Mouse (Mus musculus): ENCODE measurements around the gene Mdh2. TPM values are rescaled to one million over a fixed set of nuclear protein-coding genes. Genes with fewer than 3 reads are reported as not detected.

Gene Mdh2
- polyA plus RNA-seq, 1 experiment from 2014 or later, result 950 TPM

- Histone ChIP-seq H3K9me3 (replicated peaks) (0 out of 2 replicates have a peak, but pooled peaks cover 4% of the 10 kb centered on the region), H3K4me1 (replicated peaks) (no peaks in the 10 kb centered on the region; the same call in 1 of the 2 replicates), H3K36me3 (no peaks in the 10 kb centered on the region), H3K27ac (ENCODE audit: poor library complexity, severe bottlenecking) (no peak within 1 kb of the TSS), H3K4me2 (peak within 1 kb of the TSS; percentile 11), H3K27me3 (replicated peaks) (peaks cover 10% of the 10 kb centered on the region; the same call in 1 of the 2 replicates), H3K9ac (no peak within 1 kb of the TSS), H3K4me3 (no peak within 1 kb of the TSS)
- peak; percentile 72 for ATAC-seq (ENCODE audit: insufficient number of reproducible peaks, low FRiP score)
- 3% methylated on average over 29 of the region's 29 CpGs for WGBS
These were observed 28.4 kb downstream of the Mdh2 start, which contains the start of gene Srrm3 for GRCm38 (mm10) chr5:135806555-135807262. Gene Srrm3, plus strand, starts transcription at chr5:135806890.

GRCm38 (mm10) chr5:135807263-135807637 is 29.0 kb downstream of the Mdh2 start:
- 38% methylated on average over 3 of the region's 3 CpGs for WGBS
- H3K27me3 ChIP-seq (replicated peaks), result peaks cover 10% of the 10 kb centered on the region; the same call in 1 of the 2 replicates
- H3K4me1 ChIP-seq (replicated peaks), result no peaks in the 10 kb centered on the region; the same call in 1 of the 2 replicates
- H3K27ac ChIP-seq (ENCODE audit: poor library complexity, severe bottlenecking), result no peak overlapping the region
- 0 out of 2 replicates have a peak, but pooled peaks cover 4% of the 10 kb centered on the region for H3K9me3 ChIP-seq (replicated peaks)
- H3K4me2 ChIP-seq, result no peak overlapping the region
- ATAC-seq (ENCODE audit: insufficient number of reproducible peaks, low FRiP score), result no peak
- H3K36me3 ChIP-seq, result no peaks in the 10 kb centered on the region
- H3K4me3 ChIP-seq, result no peak overlapping the region
- H3K9ac ChIP-seq, result no peak overlapping the region

- 63% methylated on average over 5 of the region's 5 CpGs for WGBS
- H3K9ac ChIP-seq, result no peak overlapping the region
- no peaks in the 10 kb centered on the region for H3K9me3 ChIP-seq (replicated peaks)
- ATAC-seq (ENCODE audit: insufficient number of reproducible peaks, low FRiP score), result no peak
- H3K4me1 ChIP-seq (replicated peaks), result no peaks in the 10 kb centered on the region
- no peak overlapping the region for H3K4me3 ChIP-seq
- no peak overlapping the region for H3K4me2 ChIP-seq
- no peak overlapping the region for H3K27ac ChIP-seq (ENCODE audit: poor library complexity, severe bottlenecking)
- H3K27me3 ChIP-seq (replicated peaks), result peaks cover 21% of the 10 kb centered on the region
- no peaks in the 10 kb centered on the region for H3K36me3 ChIP-seq
These were observed 34.7 kb downstream of the Mdh2 start for GRCm38 (mm10) chr5:135812991-135813390.

GRCm38 (mm10) chr5:135818491-135818890 is 40.2 kb downstream of the Mdh2 start:
- ATAC-seq (ENCODE audit: insufficient number of reproducible peaks, low FRiP score), result no peak
- Histone ChIP-seq H3K27me3 (replicated peaks) (peaks cover 66% of the 10 kb centered on the region), H3K9me3 (replicated peaks) (no peaks in the 10 kb centered on the region), H3K9ac (no peak overlapping the region), H3K27ac (ENCODE audit: poor library complexity, severe bottlenecking) (no peak overlapping the region), H3K4me2 (no peak overlapping the region), H3K36me3 (no peaks in the 10 kb centered on the region), H3K4me3 (no peak overlapping the region), H3K4me1 (replicated peaks) (no peaks in the 10 kb centered on the region)
- WGBS, result 31% methylated on average over 7 of the region's 7 CpGs

GRCm38 (mm10) chr5:135822316-135822944 is 44.1 kb downstream of the Mdh2 start:
- no peak overlapping the region for H3K27ac ChIP-seq (ENCODE audit: poor library complexity, severe bottlenecking)
- no peak overlapping the region for H3K4me3 ChIP-seq
- H3K9ac ChIP-seq, result no peak overlapping the region
- H3K4me1 ChIP-seq (replicated peaks), result no peaks in the 10 kb centered on the region
- no peaks in the 10 kb centered on the region for H3K9me3 ChIP-seq (replicated peaks)
- ATAC-seq (ENCODE audit: insufficient number of reproducible peaks, low FRiP score), result no peak
- no peak overlapping the region for H3K4me2 ChIP-seq
- 21% methylated on average over 7 of the region's 7 CpGs for WGBS
- H3K27me3 ChIP-seq (replicated peaks), result peaks cover 75% of the 10 kb centered on the region
- H3K36me3 ChIP-seq, result no peaks in the 10 kb centered on the region

GRCm38 (mm10) chr5:135824517-135824916 is 46.2 kb downstream of the Mdh2 start:
- no peaks in the 10 kb centered on the region for H3K9me3 ChIP-seq (replicated peaks)
- no peak overlapping the region for H3K9ac ChIP-seq
- WGBS, result 56% methylated on average over 3 of the region's 3 CpGs
- no peak for ATAC-seq (ENCODE audit: insufficient number of reproducible peaks, low FRiP score)
- no peaks in the 10 kb centered on the region for H3K36me3 ChIP-seq
- no peak overlapping the region for H3K4me2 ChIP-seq
- no peak overlapping the region for H3K4me3 ChIP-seq
- H3K27ac ChIP-seq (ENCODE audit: poor library complexity, severe bottlenecking), result no peak overlapping the region
- no peaks in the 10 kb centered on the region for H3K4me1 ChIP-seq (replicated peaks)
- H3K27me3 ChIP-seq (replicated peaks), result peaks cover 55% of the 10 kb centered on the region

GRCm38 (mm10) chr5:135826225-135826624 is 47.9 kb downstream of the Mdh2 start:
- no peak for ATAC-seq (ENCODE audit: insufficient number of reproducible peaks, low FRiP score)
- Histone ChIP-seq H3K27ac (ENCODE audit: poor library complexity, severe bottlenecking) (no peak overlapping the region), H3K4me3 (no peak overlapping the region), H3K27me3 (replicated peaks) (peaks cover 38% of the 10 kb centered on the region), H3K9me3 (replicated peaks) (no peaks in the 10 kb centered on the region), H3K4me2 (no peak overlapping the region), H3K36me3 (no peaks in the 10 kb centered on the region), H3K9ac (no peak overlapping the region), H3K4me1 (replicated peaks) (no peaks in the 10 kb centered on the region)
- WGBS, result 46% methylated on average over 6 of the region's 6 CpGs

GRCm38 (mm10) chr5:135829381-135829780 is 51.1 kb downstream of the Mdh2 start:
- peaks cover 27% of the 10 kb centered on the region for H3K27me3 ChIP-seq (replicated peaks)
- whole genome bisulfite sequencing, result 79% methylated on average over 8 of the region's 8 CpGs

GRCm38 (mm10) chr5:135832729-135833128 is 54.4 kb downstream of the Mdh2 start:
- ATAC-seq (ENCODE audit: insufficient number of reproducible peaks, low FRiP score), result no peak
- H3K27ac ChIP-seq (ENCODE audit: poor library complexity, severe bottlenecking), result no peak overlapping the region
- 18% methylated on average over 4 of the region's 4 CpGs for WGBS

More at GRCm38 (mm10) chr5:135829381-135829780, 51.1 kb downstream of the Mdh2 start:
- Histone ChIP-seq H3K9ac (no peak overlapping the region), H3K4me2 (no peak overlapping the region), H3K9me3 (replicated peaks) (no peaks in the 10 kb centered on the region), H3K4me3 (no peak overlapping the region), H3K27ac (ENCODE audit: poor library complexity, severe bottlenecking) (no peak overlapping the region), H3K36me3 (no peaks in the 10 kb centered on the region), H3K4me1 (replicated peaks) (no peaks in the 10 kb centered on the region)
- no peak for ATAC-seq (ENCODE audit: insufficient number of reproducible peaks, low FRiP score)

GRCm38 (mm10) chr5:135834769-135835491 is 56.6 kb downstream of the Mdh2 start:
- no peaks in the 10 kb centered on the region for H3K36me3 ChIP-seq
- H3K9me3 ChIP-seq (replicated peaks), result no peaks in the 10 kb centered on the region
- ATAC-seq (ENCODE audit: insufficient number of reproducible peaks, low FRiP score), result peak; percentile 82
- peak overlapping the region; percentile 48 for H3K4me3 ChIP-seq
- H3K4me1 ChIP-seq (replicated peaks), result peaks cover 12% of the 10 kb centered on the region
- H3K27ac ChIP-seq (ENCODE audit: poor library complexity, severe bottlenecking), result no peak overlapping the region
- peak overlapping the region; percentile 17 for H3K9ac ChIP-seq
- WGBS, result under 1% methylated on average over 47 of the region's 47 CpGs
- peaks cover 51% of the 10 kb centered on the region for H3K27me3 ChIP-seq (replicated peaks)
- peak overlapping the region; percentile 80 for H3K4me2 ChIP-seq

More at GRCm38 (mm10) chr5:135832729-135833128, 54.4 kb downstream of the Mdh2 start:
- Histone ChIP-seq H3K36me3 (no peaks in the 10 kb centered on the region), H3K9ac (no peak overlapping the region), H3K9me3 (replicated peaks) (no peaks in the 10 kb centered on the region), H3K4me2 (no peak overlapping the region), H3K4me3 (no peak overlapping the region), H3K4me1 (replicated peaks) (peaks cover 12% of the 10 kb centered on the region), H3K27me3 (replicated peaks) (peaks cover 36% of the 10 kb centered on the region)

- Histone ChIP-seq H3K4me2 (peak overlapping the region; percentile 80), H3K27me3 (replicated peaks) (peaks cover 57% of the 10 kb centered on the region), H3K4me1 (replicated peaks) (peaks cover 12% of the 10 kb centered on the region), H3K9me3 (replicated peaks) (no peaks in the 10 kb centered on the region), H3K9ac (peak overlapping the region; percentile 17; the same call in 1 of the 2 replicates), H3K36me3 (no peaks in the 10 kb centered on the region), H3K4me3 (peak overlapping the region; percentile 48), H3K27ac (ENCODE audit: poor library complexity, severe bottlenecking) (no peak overlapping the region)
- WGBS, result 4% methylated on average over 12 of the region's 12 CpGs
- ATAC-seq (ENCODE audit: insufficient number of reproducible peaks, low FRiP score), result peak; percentile 66
These were observed 57.2 kb downstream of the Mdh2 start for GRCm38 (mm10) chr5:135835492-135835858.
